Mouse (Mus musculus) lung, postnatal 0 days (tissue): ENCODE measurements around the gene Rnf24. TPM values are rescaled to one million over a fixed set of nuclear protein-coding genes. Genes with fewer than 3 reads are reported as not detected.
A peak's percentile ranks its signal among the peaks of the same experiment; 100 is the strongest.

Experiments
- ATAC-seq: fragments of 200-750 bp; cut with Nextera tagmentation; 2 replicates; pipeline ENCODE4 v1.8.0; 2017; ENCODE audit warnings: moderate library complexity
- DNase-seq: peaks from one replicate; pipeline ENCODE4 v3.0.0-alpha.2; 2016; ENCODE audit warnings: low spot score
- H3K27ac ChIP-seq: fragments of 300-500 bp; sonication (generic); 2 replicates; pipeline ENCODE4 v1.5.1; 2014; ENCODE audit warnings: antibody characterized with exemption, mild to moderate bottlenecking, low read length, mixed read lengths
- H3K27me3 ChIP-seq: fragments of 300-500 bp; sonication (generic); replicated peaks from 2 replicates; pipeline ENCODE4 v1.6.1; 2014; ENCODE audit warnings: low read length, mixed read lengths; ENCODE audit not compliant: insufficient read depth
- H3K36me3 ChIP-seq: fragments of 300-500 bp; sonication (generic); 2 replicates; pipeline ENCODE4 v1.6.1; 2014; ENCODE audit warnings: low read length, mixed read lengths; ENCODE audit not compliant: insufficient read depth
- H3K4me1 ChIP-seq: fragments of 300-500 bp; sonication (generic); 2 replicates; pipeline ENCODE4 v1.6.1; 2014; ENCODE audit warnings: antibody characterized with exemption, low read depth, low read length, mixed read lengths; ENCODE audit not compliant: insufficient read depth
- H3K4me2 ChIP-seq: fragments of 300-500 bp; sonication (generic); replicated peaks from 2 replicates; pipeline ENCODE4 v1.6.1; 2014; ENCODE audit warnings: low read depth, mild to moderate bottlenecking, low read length, moderate library complexity, mixed read lengths
- H3K4me3 ChIP-seq: fragments of 300-500 bp; sonication (generic); 2 replicates; pipeline ENCODE4 v1.5.1; 2014; ENCODE audit warnings: low read depth, low read length
- H3K9ac ChIP-seq: fragments of 300-500 bp; sonication (generic); replicated peaks from 2 replicates; pipeline ENCODE4 v1.6.1; 2014; ENCODE audit warnings: low read depth, mild to moderate bottlenecking
- H3K9me3 ChIP-seq: fragments of 300-500 bp; sonication (generic); 2 replicates; pipeline ENCODE4 v1.6.1; 2016; ENCODE audit warnings: low read length, mixed read lengths
- CTCF ChIP-seq: IDR thresholded peaks from 2 replicates; pipeline ENCODE4 v1.5.1; 2016; ENCODE audit warnings: antibody characterized with exemption, mild to moderate bottlenecking
- EP300 ChIP-seq: IDR thresholded peaks from 2 replicates; pipeline ENCODE4 v1.6.1; 2016; ENCODE audit warnings: antibody characterized with exemption, mild to moderate bottlenecking, control low read depth
- WGBS: fragments of 180-500 bp; shearing (Covaris S2); extraction: QIAGEN DNeasy Blood & Tissue Kit; methylation state at CpG from one replicate; pipeline ENCODE4 v1.1.7; 2014; 5-methylcytosine and 5-hydroxymethylcytosine counted together
- polyA plus RNA-seq: library from polyadenylated mRNA; unstranded; fragments of >200 nt; fragmentation: Nextera tagmentation; extraction: Ambion mirVana; gene quantifications from 2 replicates; pipeline ENCODE4 v1.2.1, GENCODE M21; 2015

Gene Rnf24
- 1.3 and 1.6 TPM in 2 replicates for polyA plus RNA-seq

- H3K4me2 ChIP-seq = peak within 1 kb of the TSS; percentile 90
- no peaks in the 10 kb centered on the region for H3K9me3 ChIP-seq
- H3K9ac ChIP-seq = peak within 1 kb of the TSS; percentile 73
- H3K36me3 ChIP-seq = no peaks in the 10 kb centered on the region
- peak within 1 kb of the TSS; percentile 88 for H3K4me3 ChIP-seq
- peak; percentile 95 for DNase-seq
- no peaks in the 10 kb centered on the region for H3K27me3 ChIP-seq
- ATAC-seq = peak; percentile 98
- H3K27ac ChIP-seq = peak within 1 kb of the TSS; percentile 57; the same call in 1 of the 2 replicates
- H3K4me1 ChIP-seq = peaks cover 5% of the 10 kb centered on the region; the same call in 1 of the 2 replicates
- TF ChIP-seq CTCF (no peak), EP300 (no peak)
- WGBS = under 1% methylated on average over 34 of the region's 54 CpGs
These were observed at the start of gene Rnf24 for GRCm38 (mm10) chr2:131352747-131353563. Rnf24 (minus strand) TSS chr2:131352892.

DNA sequence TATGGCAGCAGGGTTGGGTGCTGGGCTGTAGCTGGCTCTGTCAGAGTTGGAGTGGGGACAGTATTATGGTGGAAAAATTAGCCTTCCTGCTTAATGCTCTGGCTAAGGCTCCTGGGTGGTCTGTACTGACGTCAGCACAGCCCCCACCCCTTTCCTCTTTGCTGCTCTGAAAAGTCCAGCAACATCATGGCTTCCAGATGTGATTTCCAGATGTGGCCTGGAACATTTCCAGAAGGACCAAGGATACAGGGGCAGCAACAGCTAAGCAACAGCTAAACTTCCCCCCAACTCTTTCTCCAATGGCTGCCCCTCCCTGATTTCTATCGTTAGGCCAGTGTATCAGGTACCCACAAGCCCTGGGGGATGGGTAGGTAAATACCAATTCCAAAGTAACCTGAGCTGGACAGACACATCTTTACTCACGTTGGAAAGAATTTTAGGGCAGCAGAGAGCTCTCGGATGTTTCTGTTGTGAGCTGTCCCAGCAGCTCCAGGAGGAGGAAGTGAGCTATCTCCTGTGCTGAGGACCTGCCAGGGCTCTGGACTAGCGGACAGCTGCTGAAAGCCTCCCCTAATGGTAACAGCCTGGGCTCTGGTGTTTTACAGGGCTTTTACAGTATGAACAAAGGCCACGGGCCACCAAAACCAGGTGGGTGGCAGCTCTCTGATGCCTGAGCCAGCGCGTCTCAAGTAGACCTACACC lies 49.3 kb upstream of the Rnf24 start:
- no peaks in the 10 kb centered on the region for H3K4me1 ChIP-seq
- no peaks in the 10 kb centered on the region for H3K27me3 ChIP-seq
- TF ChIP-seq CTCF = no peak
- TF ChIP-seq EP300 = no peak
- no peak for ATAC-seq
- no peak overlapping the region for H3K4me3 ChIP-seq
- H3K4me2 ChIP-seq = no peak overlapping the region
- H3K9ac ChIP-seq = no peak overlapping the region
- H3K36me3 ChIP-seq = no peaks in the 10 kb centered on the region
- no peaks in the 10 kb centered on the region for H3K9me3 ChIP-seq
- DNase-seq = no peak
- H3K27ac ChIP-seq = no peak overlapping the region
- 30% methylated on average over 8 of the region's 8 CpGs for WGBS

- no peaks in the 10 kb centered on the region for H3K4me1 ChIP-seq
- no peaks in the 10 kb centered on the region for H3K27me3 ChIP-seq
- H3K9me3 ChIP-seq = no peaks in the 10 kb centered on the region
- TF ChIP-seq EP300 (no peak), CTCF (no peak)
- WGBS = 81% methylated on average over 2 of the region's 2 CpGs
- DNase-seq = no peak
- no peak overlapping the region for H3K27ac ChIP-seq
- no peak overlapping the region for H3K4me2 ChIP-seq
- H3K36me3 ChIP-seq = no peaks in the 10 kb centered on the region
- no peak overlapping the region for H3K9ac ChIP-seq
- no peak for ATAC-seq
- no peak overlapping the region for H3K4me3 ChIP-seq
These were observed 48.2 kb upstream of the Rnf24 start for GRCm38 (mm10) chr2:131400846-131401245.

DNA sequence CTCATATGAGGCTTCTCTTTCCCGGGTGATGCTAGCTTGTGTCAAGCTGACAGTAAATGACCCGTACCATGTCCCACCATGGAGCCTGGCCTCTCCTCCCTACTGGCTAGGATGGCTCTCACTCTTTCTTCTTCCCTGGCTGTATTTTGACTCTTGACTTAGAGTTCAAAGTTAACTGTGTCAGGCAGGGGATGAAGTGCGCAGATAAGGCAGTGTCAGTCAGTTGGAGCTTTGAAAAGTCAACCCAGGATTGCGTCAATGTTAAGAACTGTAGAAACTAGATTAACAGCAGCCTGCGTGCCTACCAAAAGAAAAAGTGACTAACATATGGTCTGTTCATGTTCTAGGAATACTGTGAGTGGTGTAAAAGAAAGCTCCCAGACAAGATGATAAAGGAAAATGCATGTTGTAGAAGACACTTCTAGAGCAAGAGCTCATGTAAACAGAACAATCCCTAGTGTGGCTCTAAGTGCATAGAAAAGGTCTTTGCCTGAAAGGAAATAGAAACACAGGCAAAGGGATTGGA lies 44.7 kb upstream of the Rnf24 start:
- Histone ChIP-seq H3K9me3 (no peaks in the 10 kb centered on the region), H3K9ac (no peak overlapping the region), H3K4me1 (no peaks in the 10 kb centered on the region), H3K27me3 (no peaks in the 10 kb centered on the region), H3K36me3 (no peaks in the 10 kb centered on the region), H3K27ac (no peak overlapping the region), H3K4me3 (no peak overlapping the region), H3K4me2 (no peak overlapping the region)
- DNase-seq (no peak), ATAC-seq (no peak)
- no peak for TF ChIP-seq CTCF
- TF ChIP-seq EP300 = no peak
- 76% methylated on average over 5 of the region's 5 CpGs for WGBS

DNA sequence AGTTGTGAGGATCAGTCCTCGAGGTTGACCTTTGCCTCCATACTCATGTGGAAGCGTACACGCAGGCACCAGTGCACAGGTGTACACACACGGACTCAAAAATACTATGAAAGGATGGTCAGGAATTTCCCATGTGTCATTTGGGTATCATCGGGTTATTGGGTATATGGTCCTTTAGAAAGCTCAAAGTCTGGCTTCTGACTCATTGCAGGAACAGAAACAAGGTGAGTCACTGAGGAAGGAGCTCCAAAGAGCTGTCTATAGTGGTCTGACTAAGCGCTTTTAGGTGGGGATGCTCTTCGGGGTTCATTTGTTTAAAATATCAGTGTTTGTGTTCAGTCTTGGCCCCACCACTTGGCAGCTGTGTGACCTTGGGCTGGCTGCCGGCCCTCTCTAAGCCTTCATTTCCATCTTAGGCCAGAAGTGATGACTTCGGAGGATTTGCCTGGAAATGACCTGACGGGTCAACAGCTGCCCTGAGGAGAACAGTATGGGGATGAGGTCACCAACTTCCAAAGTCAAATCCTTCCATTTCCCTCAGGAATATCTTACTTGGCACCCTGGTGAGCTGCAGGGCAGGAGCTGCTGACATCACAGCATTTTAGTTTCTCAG lies 33.8 kb upstream of the Rnf24 start:
- WGBS = 70% methylated on average over 10 of the region's 10 CpGs
- no peaks in the 10 kb centered on the region for H3K4me1 ChIP-seq
- ATAC-seq (no peak), DNase-seq (no peak)
- H3K9ac ChIP-seq = no peak overlapping the region
- H3K4me3 ChIP-seq = no peak overlapping the region
- H3K9me3 ChIP-seq = no peaks in the 10 kb centered on the region
- TF ChIP-seq CTCF (no peak), EP300 (no peak)
- H3K36me3 ChIP-seq = no peaks in the 10 kb centered on the region
- no peak overlapping the region for H3K4me2 ChIP-seq
- no peak overlapping the region for H3K27ac ChIP-seq
- H3K27me3 ChIP-seq = no peaks in the 10 kb centered on the region

- H3K9me3 ChIP-seq = no peaks in the 10 kb centered on the region
- H3K27ac ChIP-seq = no peak overlapping the region
- ATAC-seq (no peak), DNase-seq (no peak)
- H3K4me3 ChIP-seq = no peak overlapping the region
- TF ChIP-seq CTCF = no peak
- no peak for TF ChIP-seq EP300
- WGBS = 74% methylated on average over 4 of the region's 4 CpGs
- no peaks in the 10 kb centered on the region for H3K4me1 ChIP-seq
- no peak overlapping the region for H3K4me2 ChIP-seq
- no peak overlapping the region for H3K9ac ChIP-seq
- no peaks in the 10 kb centered on the region for H3K27me3 ChIP-seq
- no peaks in the 10 kb centered on the region for H3K36me3 ChIP-seq
These were observed 32.5 kb upstream of the Rnf24 start for GRCm38 (mm10) chr2:131385176-131385575.
